24 mouse cellular contexts compared by ENCODE assay signal in genomic region chr6:74204133-74204532, GRCm38 (mm10).
DNase-seq lines count a peak whose midpoint lies in the region; ATAC-seq and TF ChIP-seq lines count a peak whose summit lies in the region.
"Had no signal": no experiment of that assay in that cellular context is flagged by ENCODE, and none has a peak within 500 bp of the region (broad histone marks: within the 10 kb centered on the region; RNA-seq: fewer than 3 reads in every experiment).

No protein-coding gene starts in this region.

- H3K9me3 ChIP-seq in forebrain, embryonic 12.5 days: no peaks in the 10 kb centered on the region
- H3K9me3 ChIP-seq in forebrain, postnatal 0 days (ENCODE audit: low read length): no peaks in the 10 kb centered on the region
- no peaks in the 10 kb centered on the region for H3K9me3 ChIP-seq in forebrain, embryonic 15.5 days
- no peaks in the 10 kb centered on the region for H3K9me3 ChIP-seq in forebrain, embryonic 13.5 days (replicated peaks)
- H3K9me3 ChIP-seq: embryonic facial prominence, embryonic 13.5 days; embryonic facial prominence, embryonic 15.5 days had no signal

- no peak overlapping the region for H3K4me3 ChIP-seq in forebrain, embryonic 12.5 days (replicated peaks)
- no peak overlapping the region for H3K4me3 ChIP-seq in forebrain, postnatal 0 days (ENCODE audit: low read depth, low read length)
- H3K4me3 ChIP-seq in forebrain, embryonic 15.5 days: no peak overlapping the region
- no peak overlapping the region for H3K4me3 ChIP-seq in forebrain, embryonic 13.5 days
- H3K4me3 ChIP-seq: embryonic facial prominence, embryonic 13.5 days; embryonic facial prominence, embryonic 15.5 days; erythroblast, embryonic 14.5 days had no signal

- 0 out of 2 replicates have a peak, but pooled peaks have one; percentile 41 for ATAC-seq in forebrain, embryonic 12.5 days (ENCODE audit: low FRiP score)
- no peak for ATAC-seq in forebrain, postnatal 0 days
- ATAC-seq in forebrain, embryonic 15.5 days (replicated peaks): peak; percentile 35; the same call in 1 of the 2 replicates
- ATAC-seq in forebrain, embryonic 13.5 days: no peak
- ATAC-seq: activated CD4-positive, CD25-positive, alpha-beta regulatory T cell, adult 4 months; CD4-positive, CD25-positive, alpha-beta regulatory T cell, adult 4 months; Patski had no signal

- WGBS in forebrain, embryonic 12.5 days: 74% methylated on average over 5 of the region's 5 CpGs
- whole genome bisulfite sequencing in forebrain, postnatal 0 days: 75% methylated on average over 5 of the region's 5 CpGs
- 68% methylated on average over 5 of the region's 5 CpGs for WGBS in forebrain, embryonic 15.5 days
- 79% methylated on average over 5 of the region's 5 CpGs for WGBS in forebrain, embryonic 13.5 days

- H3K4me1 ChIP-seq in forebrain, embryonic 12.5 days: no peaks in the 10 kb centered on the region
- H3K4me1 ChIP-seq in forebrain, postnatal 0 days (ENCODE audit: insufficient read depth): no peaks in the 10 kb centered on the region
- no peaks in the 10 kb centered on the region for H3K4me1 ChIP-seq in forebrain, embryonic 15.5 days
- H3K4me1 ChIP-seq in forebrain, embryonic 13.5 days: no peaks in the 10 kb centered on the region
- H3K4me1 ChIP-seq: embryonic facial prominence, embryonic 13.5 days; embryonic facial prominence, embryonic 15.5 days had no signal

- no peak for TF ChIP-seq POLR2A in brain, embryonic 14.5 days (IDR thresholded peaks at IDR 0.05; ENCODE audit: borderline replicate concordance, extremely low read depth, insufficient read depth, insufficient read length, poor library complexity, severe bottlenecking)

- TF ChIP-seq CTCF in forebrain, postnatal 0 days (IDR thresholded peaks at IDR 0.05; ENCODE audit: low read depth): no peak
- TF ChIP-seq CTCF in brain, embryonic 14.5 days (IDR thresholded peaks at IDR 0.05; ENCODE audit: borderline replicate concordance, extremely low read depth, insufficient read depth, insufficient read length): no peak

- no peaks in the 10 kb centered on the region for H3K36me3 ChIP-seq in forebrain, embryonic 12.5 days (replicated peaks)
- no peaks in the 10 kb centered on the region for H3K36me3 ChIP-seq in forebrain, postnatal 0 days (ENCODE audit: insufficient read depth)
- no peaks in the 10 kb centered on the region for H3K36me3 ChIP-seq in forebrain, embryonic 15.5 days
- no peaks in the 10 kb centered on the region for H3K36me3 ChIP-seq in forebrain, embryonic 13.5 days (ENCODE audit: poor library complexity, severe bottlenecking)
- H3K36me3 ChIP-seq: embryonic facial prominence, embryonic 13.5 days; embryonic facial prominence, embryonic 15.5 days; G1E had no signal

- H3K27ac ChIP-seq in forebrain, embryonic 12.5 days: no peak overlapping the region
- no peak overlapping the region for H3K27ac ChIP-seq in forebrain, postnatal 0 days (ENCODE audit: low read depth, low read length)
- no peak overlapping the region for H3K27ac ChIP-seq in forebrain, embryonic 15.5 days (replicated peaks)
- H3K27ac ChIP-seq in forebrain, embryonic 13.5 days: no peak overlapping the region
- H3K27ac ChIP-seq: embryonic facial prominence, embryonic 13.5 days; embryonic facial prominence, embryonic 15.5 days had no signal

- DNase-seq in forebrain, postnatal 0 days: no peak
- DNase-seq in brain, embryonic 14.5 days (ENCODE audit: low read depth): peak; percentile 65
- DNase-seq: adrenal gland, adult 8-10 months; adrenal gland, postnatal 14 days; adrenal gland, postnatal 36 days; B cell, adult 2 months; cerebellum, adult 11 months; cerebellum, adult 18-20 months; cerebellum, adult 8-10 months; cerebellum, adult 9-11 months; cerebellum, postnatal 14 days; cerebellum, postnatal 36 days; embryo, embryonic 11 days had no signal

- no peak overlapping the region for H3K9ac ChIP-seq in forebrain, embryonic 12.5 days
- H3K9ac ChIP-seq in forebrain, postnatal 0 days: no peak overlapping the region
- H3K9ac ChIP-seq in forebrain, embryonic 15.5 days (replicated peaks): no peak overlapping the region
- H3K9ac ChIP-seq in forebrain, embryonic 13.5 days: no peak overlapping the region
- H3K9ac ChIP-seq: embryonic facial prominence, embryonic 13.5 days; embryonic facial prominence, embryonic 15.5 days had no signal

- H3K27me3 ChIP-seq in forebrain, embryonic 12.5 days: no peaks in the 10 kb centered on the region
- H3K27me3 ChIP-seq in forebrain, postnatal 0 days (ENCODE audit: insufficient read depth, low read length): no peaks in the 10 kb centered on the region
- no peaks in the 10 kb centered on the region for H3K27me3 ChIP-seq in forebrain, embryonic 15.5 days
- H3K27me3 ChIP-seq in forebrain, embryonic 13.5 days: no peaks in the 10 kb centered on the region
- H3K27me3 ChIP-seq: CH12.LX; embryonic facial prominence, embryonic 13.5 days; embryonic facial prominence, embryonic 15.5 days; Patski had no signal

- no peak overlapping the region for H3K4me2 ChIP-seq in forebrain, embryonic 12.5 days
- H3K4me2 ChIP-seq in forebrain, postnatal 0 days (ENCODE audit: low read depth): no peak overlapping the region
- H3K4me2 ChIP-seq in forebrain, embryonic 15.5 days (replicated peaks): no peak overlapping the region
- no peak overlapping the region for H3K4me2 ChIP-seq in forebrain, embryonic 13.5 days
- H3K4me2 ChIP-seq: embryonic facial prominence, embryonic 13.5 days; embryonic facial prominence, embryonic 15.5 days had no signal

Comparison
In these comparisons a context has a peak if more than half of its experiments do, and no peak if none do; other contexts are left out.
1. ATAC-seq: peak in forebrain, embryonic 12.5 days (single experiment) and forebrain, embryonic 15.5 days (single experiment); none in forebrain, postnatal 0 days (single experiment) and forebrain, embryonic 13.5 days (single experiment).